Mouse (Mus musculus): ENCODE results near the gene Glis3. TPM values are rescaled to one million over a fixed set of nuclear protein-coding genes. Genes with fewer than 3 reads are reported as not detected.

Glis3 gene
- total and polyA plus RNA-seq, 3 experiments = not detected

DNA sequence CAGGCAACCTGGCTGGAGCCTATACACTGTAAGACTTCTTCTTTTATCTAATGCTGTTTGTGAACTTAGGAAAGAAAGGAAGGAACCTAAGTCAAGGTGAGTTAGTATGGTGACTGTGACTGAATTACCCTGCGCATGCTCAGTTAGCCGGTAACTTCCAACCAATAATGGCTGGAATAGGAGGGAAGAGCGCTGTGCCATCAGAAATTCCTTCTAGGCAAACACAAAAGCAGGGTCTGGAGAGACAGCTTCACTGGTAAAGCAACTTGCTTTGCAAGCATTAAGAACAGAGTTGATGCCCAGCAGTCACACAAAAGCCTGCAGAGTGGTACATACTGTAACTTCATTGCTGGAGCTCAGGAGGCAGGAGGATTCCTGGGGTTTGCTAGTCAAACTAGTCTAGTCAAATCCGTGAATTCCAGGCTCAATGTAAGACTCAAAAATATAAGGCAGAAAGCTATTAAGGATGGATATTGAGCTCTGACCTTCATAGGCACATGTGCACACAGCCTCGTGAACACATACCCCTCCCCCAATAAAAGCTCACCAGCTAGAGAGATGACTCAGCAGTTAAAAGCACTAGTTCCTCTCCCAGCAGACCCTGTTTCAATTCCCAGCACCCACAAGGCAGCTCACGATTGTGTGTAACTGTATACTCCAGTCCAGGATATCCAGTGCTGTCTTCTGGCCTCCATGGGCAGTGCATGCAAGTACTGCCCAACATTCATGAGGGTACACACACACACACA is 124.5 kb downstream of the Glis3 start:
- no peak for TF ChIP-seq GABPA (IDR thresholded peaks at IDR 0.05; ENCODE audit: low read depth, low read length)
- no peak for TF ChIP-seq ETS1 (IDR thresholded peaks at IDR 0.05; ENCODE audit: low read depth, low read length)
- no peak for TF ChIP-seq NELFE (IDR thresholded peaks at IDR 0.05; ENCODE audit: low read depth, low read length)
- TF ChIP-seq POLR2A (IDR thresholded peaks at IDR 0.05; ENCODE audit: control insufficient read depth in 1 of 2, insufficient read depth in 1 of 2, low read depth in 1 of 2, low read length in 2 of 2, poor library complexity in 1 of 2) = no peak
- no peak for TF ChIP-seq POLR2AphosphoS2 (IDR thresholded peaks at IDR 0.05; ENCODE audit: low read length)
- no peak for TF ChIP-seq GATA1 (IDR thresholded peaks at IDR 0.05; ENCODE audit: low read depth, low read length)
- no peak for TF ChIP-seq JUND (IDR thresholded peaks at IDR 0.05; ENCODE audit: low read depth, low read length)
- TF ChIP-seq TAL1 (IDR thresholded peaks at IDR 0.05; ENCODE audit: low read length) = no peak
- no peak for TF ChIP-seq RCOR1 (IDR thresholded peaks at IDR 0.05; ENCODE audit: low read depth, low read length)
- no peak for TF ChIP-seq NRF1 (IDR thresholded peaks at IDR 0.05; ENCODE audit: insufficient read depth, low read depth, low read length, poor library complexity, severe bottlenecking)
- no peak for TF ChIP-seq MXI1 (IDR thresholded peaks at IDR 0.05; ENCODE audit: low read depth, low read length)
- TF ChIP-seq ZNF384 (IDR thresholded peaks at IDR 0.05; ENCODE audit: low read depth, low read length) = no peak
- TF ChIP-seq USF1 (IDR thresholded peaks at IDR 0.05; ENCODE audit: low read depth, low read length) = no peak
- no peak for TF ChIP-seq SIN3A (IDR thresholded peaks at IDR 0.05; ENCODE audit: low read length)
- no peak for TF ChIP-seq ZC3H11A (IDR thresholded peaks at IDR 0.05; ENCODE audit: low read depth, low read length)
- no peak for TF ChIP-seq ZKSCAN1 (IDR thresholded peaks at IDR 0.05; ENCODE audit: low read depth, low read length)
- no peak for TF ChIP-seq UBTF (IDR thresholded peaks at IDR 0.05; ENCODE audit: borderline replicate concordance, insufficient read depth, low read depth, low read length)
- TF ChIP-seq USF2 (IDR thresholded peaks at IDR 0.05; ENCODE audit: borderline replicate concordance in 1 of 2, insufficient read depth in 1 of 2, low read depth in 1 of 2, low read length in 2 of 2) = no peak
- TF ChIP-seq POLR2AphosphoS5 (IDR thresholded peaks at IDR 0.05; ENCODE audit: borderline replicate concordance, low read depth, low read length) = no peak
- no peak overlapping the region for H3K9ac ChIP-seq (ENCODE audit: control insufficient read depth, low read depth, low read length, poor library complexity, severe bottlenecking)
- H3K27ac ChIP-seq (ENCODE audit: control insufficient read depth, low read depth, low read length) = no peak overlapping the region
- H3K36me3 ChIP-seq (ENCODE audit: control insufficient read depth in 1 of 2, insufficient read depth in 2 of 2, low read length in 2 of 2) = no peaks in the 10 kb centered on the region
- no peak overlapping the region for H3K4me3 ChIP-seq (ENCODE audit: control insufficient read depth in 1 of 2, insufficient read depth in 1 of 2, low read depth in 2 of 2, low read length in 2 of 2)
- no peaks in the 10 kb centered on the region for H3K79me2 ChIP-seq (ENCODE audit: control insufficient read depth, insufficient read depth, low read length, poor library complexity)
- no peaks in the 10 kb centered on the region for H3K4me1 ChIP-seq (ENCODE audit: control insufficient read depth in 1 of 2, insufficient read depth in 2 of 2, low read length in 2 of 2)
- no peak for DNase-seq (ENCODE audit: low read depth, low spot score)
- H3K9me3 ChIP-seq (replicated peaks; ENCODE audit: insufficient read depth, low read length) = no peaks in the 10 kb centered on the region
- H3K27me3 ChIP-seq (ENCODE audit: control insufficient read depth in 1 of 2, insufficient read depth in 2 of 2, low read length in 2 of 2) = no peaks in the 10 kb centered on the region

DNA sequence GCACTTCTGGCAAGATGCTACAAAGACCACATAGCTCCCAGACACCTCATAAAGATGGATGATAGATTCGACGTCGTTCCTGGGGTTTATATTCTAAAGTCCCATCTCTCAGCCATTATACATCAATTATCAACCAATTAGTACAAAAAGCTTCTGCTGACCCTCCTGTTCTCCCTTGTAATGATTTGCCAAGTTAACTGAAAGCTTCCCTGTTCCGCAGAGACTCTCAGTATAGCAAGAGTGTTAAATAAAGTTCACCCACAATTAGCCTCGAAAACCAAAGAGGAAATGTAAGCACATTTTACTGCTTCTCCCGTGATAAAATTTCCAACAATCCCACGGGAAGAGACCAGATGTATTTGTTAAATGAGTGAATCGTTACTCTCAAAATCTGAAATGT is 129.3 kb downstream of the Glis3 start:
- TF ChIP-seq E2F4 (IDR thresholded peaks at IDR 0.05; ENCODE audit: borderline replicate concordance, low read depth, low read length) = no peak
- no peak overlapping the region for H3K4me3 ChIP-seq (ENCODE audit: control insufficient read depth in 1 of 2, insufficient read depth in 1 of 2, low read depth in 2 of 2, low read length in 2 of 2)
- DNase-seq (ENCODE audit: low read depth, low spot score) = no peak
- no peak overlapping the region for H3K9ac ChIP-seq (ENCODE audit: control insufficient read depth, low read depth, low read length, poor library complexity, severe bottlenecking)
- no peaks in the 10 kb centered on the region for H3K36me3 ChIP-seq (ENCODE audit: control insufficient read depth in 1 of 2, insufficient read depth in 2 of 2, low read length in 2 of 2)
- no peaks in the 10 kb centered on the region for H3K4me1 ChIP-seq (ENCODE audit: control insufficient read depth in 1 of 2, insufficient read depth in 2 of 2, low read length in 2 of 2)
- no peaks in the 10 kb centered on the region for H3K79me2 ChIP-seq (ENCODE audit: control insufficient read depth, insufficient read depth, low read length, poor library complexity)
- no peak overlapping the region for H3K27ac ChIP-seq (ENCODE audit: control insufficient read depth, low read depth, low read length)
- H3K9me3 ChIP-seq (replicated peaks; ENCODE audit: insufficient read depth, low read length) = no peaks in the 10 kb centered on the region
- H3K27me3 ChIP-seq (ENCODE audit: control insufficient read depth in 1 of 2, insufficient read depth in 2 of 2, low read length in 2 of 2) = no peaks in the 10 kb centered on the region; a peak in 1 of 4 replicates

All from MEL (cell line).